Mouse (Mus musculus): ENCODE data around the gene Teddm1b. TPM values are rescaled to one million over a fixed set of nuclear protein-coding genes. Genes with fewer than 3 reads are reported as not detected.
"Not testable (repeated sequence)": the region's sequence is repeated elsewhere in the genome, so short reads cannot be mapped to it uniquely, and the experiment has no call there.

Gene Teddm1b
- total RNA-seq (2022), result not detected

DNA sequence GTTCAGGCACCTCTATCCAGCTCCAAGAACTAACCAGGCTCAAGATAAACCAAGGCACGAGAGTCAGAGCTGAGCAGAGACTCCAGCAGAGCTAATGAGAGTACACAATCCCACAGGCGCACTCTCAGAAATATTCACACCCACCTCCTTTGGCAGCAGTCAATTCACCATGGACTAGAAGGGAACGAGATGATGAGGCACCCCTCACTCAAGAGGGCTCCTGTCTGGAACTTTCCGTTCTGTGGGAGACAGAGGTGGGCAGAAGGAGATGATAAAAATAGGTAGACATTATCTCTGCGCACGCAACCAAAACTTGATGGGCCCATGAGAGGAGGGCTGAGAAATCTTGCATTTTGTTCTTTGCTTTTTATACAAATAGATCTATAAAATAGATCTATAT lies at the start of gene Teddm1b:
Teddm1b (plus strand) TSS at position 301 of the 400 bp plus-strand sequence.
- DNase-seq (ENCODE audit: low spot score), result no peak

DNA sequence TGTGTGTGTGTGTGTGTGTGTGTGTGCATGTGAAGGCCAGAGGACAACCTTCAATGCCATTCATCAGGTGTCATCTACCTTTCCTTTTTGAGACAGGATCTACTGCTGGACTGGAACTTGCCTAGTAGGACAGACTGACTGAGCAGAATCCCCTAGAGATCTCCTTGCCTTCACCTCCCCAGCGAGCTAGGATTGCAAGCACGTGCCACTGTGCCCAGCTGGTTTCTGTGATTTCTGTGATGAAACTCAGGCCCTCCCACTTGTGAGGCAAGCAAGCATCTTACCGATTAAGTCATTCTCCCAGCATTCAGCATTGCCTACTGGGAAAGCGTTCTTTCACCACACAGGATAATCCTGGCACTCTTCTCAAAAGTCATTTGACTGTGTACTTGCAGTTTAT lies 43.4 kb upstream of the Teddm1b start:
- DNase-seq (ENCODE audit: low spot score), result no peak

GRCm38 (mm10) chr1:153836036-153836435 lies 38.1 kb upstream of the Teddm1b start:
- no peak for DNase-seq (ENCODE audit: low spot score)

DNA sequence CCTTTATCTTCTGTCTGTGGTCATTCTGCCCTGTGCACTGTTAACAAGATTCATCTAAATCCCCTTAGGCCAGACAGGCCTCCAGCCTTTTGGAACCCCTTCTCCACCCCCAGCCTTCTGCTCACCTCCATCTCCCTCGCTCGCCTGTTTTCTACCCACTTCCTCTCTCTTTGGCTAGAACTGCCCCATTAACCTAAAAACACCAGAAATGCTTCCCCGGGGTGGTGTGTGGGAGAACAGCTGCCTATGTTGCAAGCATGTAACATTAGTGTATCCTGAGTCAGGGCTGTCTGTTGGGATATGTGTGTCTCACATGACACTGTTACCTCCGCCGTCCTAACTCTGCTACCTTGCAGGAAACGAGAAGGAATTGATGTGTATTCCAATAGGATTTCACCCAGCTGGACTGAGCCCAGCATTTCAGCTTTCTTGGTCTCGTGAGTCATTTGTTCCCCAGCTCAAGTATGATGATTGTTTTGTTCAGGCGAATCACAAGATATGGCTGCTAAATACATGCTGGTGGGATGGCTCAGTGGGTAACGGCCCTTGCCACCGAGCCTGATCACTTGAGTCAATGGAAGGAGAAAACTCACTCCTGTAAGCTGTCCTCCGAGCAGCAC lies 31.9 kb upstream of the Teddm1b start:
- DNase-seq (ENCODE audit: low spot score), result no peak

DNA sequence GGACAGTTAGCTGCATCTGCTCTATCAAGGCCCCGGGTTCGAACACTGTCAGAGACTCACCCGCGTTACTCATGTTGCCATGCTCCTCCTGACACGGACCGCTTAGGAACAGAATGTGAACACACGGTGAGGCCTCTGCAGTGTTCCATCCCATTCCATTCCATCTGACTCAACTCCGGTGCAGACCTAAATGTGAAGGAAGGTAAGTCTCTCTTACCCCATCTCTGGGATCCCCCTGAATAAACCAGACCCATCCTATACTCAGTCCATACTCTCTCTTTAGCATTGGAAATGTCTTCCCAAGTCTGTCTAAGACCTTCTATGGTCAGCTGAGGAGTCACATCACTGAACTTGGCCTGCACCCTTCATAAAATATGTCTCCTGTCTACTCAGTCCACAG lies 30.1 kb upstream of the Teddm1b start, which contains the start of gene Rgsl1:
Rgsl1 (minus strand) TSS at position 101 of the 400 bp plus-strand sequence.
- no peak for DNase-seq (ENCODE audit: low spot score)

- no peak for DNase-seq (ENCODE audit: low spot score)
Measured at GRCm38 (mm10) chr1:153846420-153846819, 27.7 kb upstream of the Teddm1b start.

GRCm38 (mm10) chr1:153846867-153847266 lies 27.3 kb upstream of the Teddm1b start:
- no peak for DNase-seq (ENCODE audit: low spot score)

DNA sequence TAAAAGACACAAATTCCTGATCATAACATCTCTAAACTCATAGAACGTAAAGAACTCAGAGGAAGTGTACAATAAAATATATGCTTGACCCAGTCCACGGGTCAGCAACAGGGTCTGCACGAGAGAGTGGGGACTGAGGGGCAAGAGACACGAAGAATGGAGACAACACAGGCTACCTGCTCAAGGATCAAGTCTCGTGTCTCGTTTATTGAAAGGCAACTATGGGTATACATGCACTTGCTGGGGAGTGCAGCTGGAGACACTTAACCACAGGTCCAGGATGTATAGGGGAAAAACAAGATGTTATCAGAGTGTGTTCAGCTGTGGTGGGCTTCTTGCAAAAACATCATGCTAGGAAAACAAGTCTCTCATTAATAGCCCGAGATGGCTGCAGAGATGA lies 21.4 kb upstream of the Teddm1b start:
- not testable (repeated sequence) for DNase-seq (ENCODE audit: low spot score)

DNA sequence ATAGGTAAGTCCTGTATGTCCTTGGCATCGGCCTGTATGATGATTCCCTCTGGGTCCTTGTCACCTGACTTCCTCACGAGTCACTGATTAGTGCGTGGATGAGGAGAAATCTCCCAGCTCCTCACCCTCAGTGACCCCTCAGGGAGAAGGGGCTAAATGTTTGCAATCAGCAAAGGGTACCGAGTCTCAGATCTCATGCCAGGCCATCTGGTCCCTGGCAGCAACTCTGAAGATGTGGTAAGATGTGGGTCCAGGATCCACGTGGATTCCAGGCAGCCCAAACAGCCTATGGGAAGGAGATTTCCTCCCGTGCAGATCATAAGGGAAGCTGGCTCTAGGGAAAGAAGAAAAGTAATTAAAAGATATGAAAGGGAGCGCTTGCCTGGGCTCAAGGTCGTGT lies 18.2 kb upstream of the Teddm1b start:
- DNase-seq (ENCODE audit: low spot score), result no peak

GRCm38 (mm10) chr1:153880391-153880790 lies 6.2 kb downstream of the Teddm1b start:
- not testable (repeated sequence) for DNase-seq (ENCODE audit: low spot score)

DNA sequence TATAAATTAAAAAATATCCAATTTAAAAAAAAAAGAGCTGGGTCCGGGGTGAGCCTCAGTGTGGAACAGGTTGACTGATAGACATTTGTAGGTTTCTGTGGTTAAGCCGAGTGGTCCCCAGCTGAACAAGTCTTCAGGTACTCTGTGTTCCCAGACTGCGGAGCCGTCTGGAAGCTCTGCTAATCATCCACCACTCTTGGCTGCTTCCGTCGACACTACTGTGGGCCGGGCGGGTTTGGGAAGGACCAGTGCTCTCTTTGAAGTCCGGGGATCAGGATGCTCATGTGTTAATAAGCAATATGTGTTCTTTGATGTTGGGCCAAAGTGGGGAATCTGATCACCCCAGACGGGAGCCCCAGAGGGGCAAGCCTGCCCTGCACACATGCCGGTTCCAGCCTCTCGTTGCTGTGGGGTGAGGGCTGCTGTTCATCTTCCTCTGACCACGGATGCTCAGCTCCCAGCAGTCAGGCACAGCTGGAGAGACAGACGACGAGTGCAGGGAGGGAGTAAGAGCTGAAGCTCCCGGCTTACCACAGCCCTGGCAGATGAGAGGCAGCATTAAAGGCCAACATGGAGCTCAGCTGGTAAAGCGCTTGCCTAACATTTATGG lies 12.0 kb downstream of the Teddm1b start:
- DNase-seq (ENCODE audit: low spot score), result no peak

DNA sequence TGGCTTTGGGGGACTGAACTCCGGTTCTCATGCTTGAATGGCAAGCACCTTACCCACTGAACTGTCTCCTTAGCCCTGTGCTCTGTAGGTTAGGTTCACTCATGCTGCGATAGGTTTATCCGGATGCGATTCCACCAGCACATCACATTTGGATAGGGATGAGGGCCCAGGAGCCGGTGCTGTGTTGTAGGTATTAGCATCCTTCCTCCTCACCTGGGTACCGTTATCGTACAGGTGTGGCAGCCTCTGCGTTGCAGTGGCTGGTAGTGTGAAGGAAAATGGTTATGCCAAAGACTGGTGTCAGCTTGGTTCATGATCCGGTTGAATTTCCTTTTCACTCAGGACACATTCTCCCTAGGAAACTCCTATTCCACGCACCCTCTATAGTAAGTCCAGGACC lies 16.0 kb downstream of the Teddm1b start:
- no peak for DNase-seq (ENCODE audit: low spot score)

- DNase-seq (ENCODE audit: low spot score), result no peak
Measured at GRCm38 (mm10) chr1:153891442-153891841, 17.3 kb downstream of the Teddm1b start, which contains the start of gene Teddm1a. TSS of gene Teddm1a (plus strand) at chr1:153891742.

DNA sequence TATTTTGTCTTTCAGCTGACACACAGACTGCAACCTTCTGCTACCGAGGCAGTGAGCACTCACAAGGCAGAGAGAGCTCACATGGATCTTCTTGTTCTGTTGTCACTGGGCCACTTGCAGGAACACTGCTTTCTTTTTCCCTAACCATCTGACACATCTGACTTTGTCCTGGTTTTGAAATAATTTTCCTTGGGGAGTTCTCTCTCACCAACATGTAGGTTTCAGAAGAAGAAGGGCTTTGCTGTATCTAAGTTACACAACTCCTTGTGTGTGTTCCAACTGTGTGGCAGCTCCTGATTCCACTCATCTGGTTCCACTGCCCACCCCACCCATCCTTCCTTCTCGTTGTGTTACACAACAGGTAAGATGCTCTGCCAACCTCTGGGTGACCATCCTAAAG lies 19.6 kb downstream of the Teddm1b start:
- no peak for DNase-seq (ENCODE audit: low spot score)

- DNase-seq (ENCODE audit: low spot score), result no peak
Measured at GRCm38 (mm10) chr1:153894201-153894893, 20.2 kb downstream of the Teddm1b start.

- peak; percentile 85 for DNase-seq (ENCODE audit: low spot score)
Measured at GRCm38 (mm10) chr1:153894979-153895378, 20.8 kb downstream of the Teddm1b start.

- DNase-seq (ENCODE audit: low spot score), result no peak
Measured at GRCm38 (mm10) chr1:153897196-153897595, 23.1 kb downstream of the Teddm1b start.

GRCm38 (mm10) chr1:153898989-153899730 lies 25.0 kb downstream of the Teddm1b start:
- DNase-seq (ENCODE audit: low spot score), result no peak

GRCm38 (mm10) chr1:153899731-153900380 lies 25.7 kb downstream of the Teddm1b start, which contains the start of the genes Glul and Teddm2:
TSS of gene Glul (plus strand) at chr1:153899944.
TSS of gene Teddm2 (minus strand) at chr1:153900228.
- DNase-seq (ENCODE audit: low spot score), result peak; percentile 96

DNA sequence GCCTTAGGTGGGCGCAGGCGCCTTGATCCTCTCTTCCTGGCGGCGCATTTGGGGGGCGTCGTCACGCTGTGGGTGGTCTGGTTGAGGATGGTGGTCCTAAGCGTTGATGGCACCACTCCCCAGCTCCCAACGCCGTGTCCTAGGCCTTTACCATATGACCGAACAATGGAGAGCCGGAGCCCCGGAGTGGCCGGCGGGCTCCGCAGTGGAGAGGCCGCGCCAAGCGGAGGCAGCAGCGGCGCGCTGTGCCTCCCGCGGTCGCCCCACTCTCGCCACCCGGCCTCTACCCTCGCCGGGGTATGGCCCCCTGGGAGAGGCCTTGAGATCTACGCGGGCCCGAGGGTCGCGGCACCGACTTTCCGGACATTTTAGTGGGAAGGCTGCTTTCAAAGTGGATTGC lies 26.2 kb downstream of the Teddm1b start:
- DNase-seq (ENCODE audit: low spot score), result no peak
